Mouse (Mus musculus): ENCODE results near the gene Prss27. TPM values are rescaled to one million over a fixed set of nuclear protein-coding genes. Genes with fewer than 3 reads are reported as not detected.

The Prss27 gene
- 0.11 and 0.18 TPM in 2 replicates for polyA plus RNA-seq (2015; fragmentation: Nextera tagmentation; extraction: Ambion mirVana)

GRCm38 (mm10) chr17:24037844-24038243, at the start of gene Prss27:
TSS of gene Prss27 (plus strand) at chr17:24038144.
- WGBS = 71% methylated on average over 4 of the region's 4 CpGs
- no peak within 1 kb of the TSS for H3K4me3 ChIP-seq (replicated peaks)
- ATAC-seq = peak; percentile 19
- H3K27ac ChIP-seq = peak within 1 kb of the TSS; percentile 24; the same call in 1 of the 2 replicates
- no peak within 1 kb of the TSS for H3K4me2 ChIP-seq (replicated peaks)
- H3K4me1 ChIP-seq (replicated peaks) = no peaks in the 10 kb centered on the region
- no peaks in the 10 kb centered on the region for H3K27me3 ChIP-seq (replicated peaks)
- H3K9ac ChIP-seq = no peak within 1 kb of the TSS
- H3K9me3 ChIP-seq = no peaks in the 10 kb centered on the region
- H3K36me3 ChIP-seq = no peaks in the 10 kb centered on the region

- no peaks in the 10 kb centered on the region for H3K27me3 ChIP-seq (replicated peaks)
- 41% methylated on average over 2 of the region's 2 CpGs for WGBS
- peaks cover 10% of the 10 kb centered on the region for H3K4me1 ChIP-seq (replicated peaks)
- no peaks in the 10 kb centered on the region for H3K36me3 ChIP-seq
- no peak overlapping the region for H3K9ac ChIP-seq
- no peaks in the 10 kb centered on the region for H3K9me3 ChIP-seq
- no peak overlapping the region for H3K27ac ChIP-seq
- H3K4me3 ChIP-seq (replicated peaks) = no peak overlapping the region
- no peak for ATAC-seq
- no peak overlapping the region for H3K4me2 ChIP-seq (replicated peaks)
These were observed 48.1 kb upstream of the Prss27 start for GRCm38 (mm10) chr17:23989802-23990201.

DNA sequence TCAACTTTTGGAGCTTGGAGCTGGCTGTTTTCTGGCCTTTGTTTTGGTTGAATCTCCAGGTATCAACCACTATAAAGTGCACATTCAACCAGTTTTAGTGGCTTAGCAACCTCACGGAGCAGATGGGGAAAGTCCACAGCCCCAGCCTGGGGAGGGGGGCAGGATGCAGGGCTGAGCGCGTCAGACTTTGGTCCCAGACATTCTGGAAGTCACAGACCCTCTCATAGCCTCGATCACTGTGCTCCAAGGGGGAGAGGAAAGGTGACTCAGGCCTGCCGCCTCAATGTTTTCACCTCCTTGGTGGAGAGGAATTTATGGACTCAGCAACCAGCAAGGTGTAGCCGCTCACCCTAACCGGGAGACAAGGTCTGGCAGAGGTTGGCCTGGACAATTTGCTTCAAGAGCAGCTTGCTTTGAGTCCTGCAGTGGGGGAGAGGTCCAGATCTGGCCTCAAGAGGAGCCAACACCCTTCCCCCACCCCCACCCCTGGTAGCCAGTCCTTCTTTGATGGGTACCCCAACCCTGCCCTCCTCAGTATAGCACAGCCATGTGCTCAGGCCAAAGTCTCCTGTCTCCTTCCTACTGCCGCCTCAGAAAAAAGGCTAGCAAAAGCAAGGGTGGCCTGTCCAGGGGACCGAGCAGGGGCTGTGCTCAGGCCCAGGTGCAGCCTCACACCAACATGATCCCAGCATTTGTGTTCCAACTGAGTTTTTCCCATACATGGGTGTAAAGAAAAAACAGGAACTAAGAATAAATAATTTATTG, 45.0 kb upstream of the Prss27 start:
- Histone ChIP-seq H3K4me1 (replicated peaks) (peaks cover 10% of the 10 kb centered on the region), H3K27ac (peak overlapping the region; percentile 62), H3K27me3 (replicated peaks) (no peaks in the 10 kb centered on the region), H3K4me2 (replicated peaks) (peak overlapping the region; percentile 67), H3K9ac (0 out of 2 replicates have a peak overlapping the region, but pooled peaks have one; percentile 5), H3K36me3 (no peaks in the 10 kb centered on the region), H3K4me3 (replicated peaks) (0 out of 2 replicates have a peak overlapping the region, but pooled peaks have one; percentile 25), H3K9me3 (no peaks in the 10 kb centered on the region)
- 54% methylated on average over 9 of the region's 9 CpGs for WGBS
- peak; percentile 82 for ATAC-seq

GRCm38 (mm10) chr17:23993559-23994428, 44.1 kb upstream of the Prss27 start:
- peak overlapping the region; percentile 39; the same call in 1 of the 2 replicates for H3K9ac ChIP-seq
- no peak overlapping the region for H3K27ac ChIP-seq

DNA sequence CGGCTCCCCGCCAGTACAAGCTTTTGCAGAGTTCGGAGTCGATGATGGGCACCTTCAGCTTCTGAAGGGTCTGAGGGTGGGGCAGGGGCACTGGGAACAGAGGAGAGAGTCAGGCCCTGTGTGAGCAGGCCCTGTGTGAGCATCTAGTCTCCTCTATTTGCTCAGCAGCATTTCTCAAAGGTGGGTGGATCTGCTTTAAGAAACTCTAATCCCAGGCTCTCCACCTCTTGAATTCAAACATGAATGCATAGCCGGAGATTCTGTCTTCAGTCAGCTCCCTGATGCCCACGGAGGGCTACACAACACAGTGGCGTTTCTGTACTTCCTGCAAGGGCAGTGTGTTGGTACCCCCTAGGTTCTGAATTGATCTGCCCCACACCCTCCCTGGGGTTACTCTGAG, 43.3 kb upstream of the Prss27 start:
- H3K27ac ChIP-seq = no peak overlapping the region

More at GRCm38 (mm10) chr17:23993559-23994428, 44.1 kb upstream of the Prss27 start:
- H3K4me3 ChIP-seq (replicated peaks) = peak overlapping the region; percentile 25
- H3K9me3 ChIP-seq = no peaks in the 10 kb centered on the region
- 11% methylated on average over 31 of the region's 31 CpGs for whole genome bisulfite sequencing
- H3K4me2 ChIP-seq (replicated peaks) = peak overlapping the region; percentile 67
- no peaks in the 10 kb centered on the region for H3K36me3 ChIP-seq
- no peaks in the 10 kb centered on the region for H3K27me3 ChIP-seq (replicated peaks)
- ATAC-seq = peak; percentile 75
- peaks cover 10% of the 10 kb centered on the region for H3K4me1 ChIP-seq (replicated peaks)

DNA sequence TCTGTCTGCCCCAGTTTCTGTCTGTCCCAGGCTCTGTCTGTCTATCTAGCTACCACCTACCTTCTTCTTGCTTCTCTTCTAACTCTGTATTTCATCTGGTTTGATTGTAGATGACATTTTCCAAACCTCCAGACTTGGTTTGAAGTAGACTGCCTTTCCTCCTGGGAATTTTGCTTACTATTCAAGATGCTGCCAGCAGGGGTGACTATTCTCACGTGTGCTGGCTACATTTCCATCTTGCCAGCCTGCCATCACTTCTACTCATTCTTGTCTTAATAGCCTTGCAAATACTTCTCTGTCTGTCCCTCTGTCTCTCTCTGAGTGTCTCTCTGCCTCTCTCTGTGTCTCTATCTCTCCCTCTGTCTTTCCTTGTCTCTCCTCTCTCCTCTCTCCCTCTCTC, 42.5 kb upstream of the Prss27 start:
- peaks cover 13% of the 10 kb centered on the region for H3K4me1 ChIP-seq (replicated peaks)
- no peak overlapping the region for H3K4me2 ChIP-seq (replicated peaks)
- H3K9ac ChIP-seq = no peak overlapping the region
- no peak overlapping the region for H3K4me3 ChIP-seq (replicated peaks)
- 43% methylated on average over 1 of the region's 1 CpGs for WGBS
- ATAC-seq = no peak
- H3K9me3 ChIP-seq = no peaks in the 10 kb centered on the region
- H3K36me3 ChIP-seq = no peaks in the 10 kb centered on the region
- H3K27ac ChIP-seq = no peak overlapping the region
- H3K27me3 ChIP-seq (replicated peaks) = no peaks in the 10 kb centered on the region

More for the DNA sequence above, 43.3 kb upstream of the Prss27 start:
- Histone ChIP-seq H3K27me3 (replicated peaks) (no peaks in the 10 kb centered on the region), H3K4me3 (replicated peaks) (no peak overlapping the region), H3K4me2 (replicated peaks) (no peak overlapping the region), H3K9me3 (no peaks in the 10 kb centered on the region), H3K9ac (no peak overlapping the region), H3K36me3 (no peaks in the 10 kb centered on the region), H3K4me1 (replicated peaks) (peaks cover 10% of the 10 kb centered on the region)
- 62% methylated on average over 7 of the region's 7 CpGs for WGBS
- ATAC-seq = no peak

GRCm38 (mm10) chr17:23997901-23998300, 40.0 kb upstream of the Prss27 start, which contains the start of gene Prss22:
TSS of gene Prss22 (minus strand) at chr17:23998100.
- Histone ChIP-seq H3K4me1 (replicated peaks) (peaks cover 10% of the 10 kb centered on the region), H3K36me3 (no peaks in the 10 kb centered on the region), H3K9me3 (no peaks in the 10 kb centered on the region), H3K4me3 (replicated peaks) (no peak within 1 kb of the TSS), H3K27me3 (replicated peaks) (no peaks in the 10 kb centered on the region), H3K27ac (no peak within 1 kb of the TSS), H3K9ac (no peak within 1 kb of the TSS), H3K4me2 (replicated peaks) (no peak within 1 kb of the TSS)
- 45% methylated on average over 2 of the region's 2 CpGs for WGBS
- no peak for ATAC-seq

DNA sequence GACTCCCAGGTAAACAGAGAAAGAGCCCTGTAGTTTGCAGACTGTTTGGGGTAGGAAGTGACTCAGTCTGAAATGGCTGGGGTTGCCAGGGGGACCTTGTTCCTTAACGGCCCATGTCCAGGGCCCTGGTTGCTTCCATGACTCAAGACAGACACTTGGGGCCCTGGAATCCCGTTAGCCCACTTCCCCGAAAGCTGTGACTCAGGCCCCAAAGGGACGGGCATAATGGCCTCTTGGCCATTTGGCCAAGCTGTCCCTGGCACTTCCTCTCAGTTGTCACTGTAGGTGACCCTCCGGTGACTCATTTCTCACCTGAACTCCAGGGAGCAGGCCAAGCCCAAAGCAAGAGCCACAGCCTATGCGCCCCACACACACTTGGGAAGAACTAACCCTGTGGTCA, 39.6 kb upstream of the Prss27 start:
- Histone ChIP-seq H3K4me1 (replicated peaks) (peaks cover 6% of the 10 kb centered on the region), H3K27ac (no peak overlapping the region), H3K4me2 (replicated peaks) (no peak overlapping the region), H3K36me3 (no peaks in the 10 kb centered on the region), H3K9me3 (no peaks in the 10 kb centered on the region), H3K4me3 (replicated peaks) (no peak overlapping the region), H3K9ac (no peak overlapping the region), H3K27me3 (replicated peaks) (no peaks in the 10 kb centered on the region)
- ATAC-seq = no peak
- WGBS = 48% methylated on average over 6 of the region's 6 CpGs

GRCm38 (mm10) chr17:24000404-24000803, 37.5 kb upstream of the Prss27 start:
- H3K27me3 ChIP-seq (replicated peaks) = no peaks in the 10 kb centered on the region
- ATAC-seq = peak; percentile 29; the same call in 1 of the 2 replicates
- no peaks in the 10 kb centered on the region for H3K9me3 ChIP-seq
- no peak overlapping the region for H3K27ac ChIP-seq
- H3K9ac ChIP-seq = no peak overlapping the region
- H3K4me2 ChIP-seq (replicated peaks) = no peak overlapping the region
- no peaks in the 10 kb centered on the region for H3K36me3 ChIP-seq
- H3K4me3 ChIP-seq (replicated peaks) = no peak overlapping the region
- peaks cover 3% of the 10 kb centered on the region; the same call in 1 of the 2 replicates for H3K4me1 ChIP-seq (replicated peaks)
- 32% methylated on average over 5 of the region's 5 CpGs for WGBS

- Histone ChIP-seq H3K9ac (no peak overlapping the region), H3K9me3 (no peaks in the 10 kb centered on the region), H3K36me3 (no peaks in the 10 kb centered on the region), H3K4me3 (replicated peaks) (no peak overlapping the region), H3K4me1 (replicated peaks) (0 out of 2 replicates have a peak, but pooled peaks cover 3% of the 10 kb centered on the region), H3K27me3 (replicated peaks) (no peaks in the 10 kb centered on the region), H3K4me2 (replicated peaks) (no peak overlapping the region), H3K27ac (no peak overlapping the region)
- ATAC-seq = no peak
- WGBS = 92% methylated on average over 14 of the region's 14 CpGs
These were observed 33.8 kb upstream of the Prss27 start for GRCm38 (mm10) chr17:24004071-24004665.

- no peak overlapping the region for H3K9ac ChIP-seq
- no peak for ATAC-seq
These were observed 32.9 kb upstream of the Prss27 start for GRCm38 (mm10) chr17:24005049-24005448.

GRCm38 (mm10) chr17:24006930-24007329, 31.0 kb upstream of the Prss27 start:
- 55% methylated on average over 2 of the region's 2 CpGs for WGBS
- no peak overlapping the region for H3K27ac ChIP-seq
- no peaks in the 10 kb centered on the region for H3K9me3 ChIP-seq
- ATAC-seq = no peak
- no peaks in the 10 kb centered on the region for H3K27me3 ChIP-seq (replicated peaks)
- no peaks in the 10 kb centered on the region for H3K36me3 ChIP-seq
- H3K4me3 ChIP-seq (replicated peaks) = no peak overlapping the region
- H3K9ac ChIP-seq = no peak overlapping the region
- no peaks in the 10 kb centered on the region for H3K4me1 ChIP-seq (replicated peaks)
- no peak overlapping the region for H3K4me2 ChIP-seq (replicated peaks)

More at GRCm38 (mm10) chr17:24005049-24005448, 32.9 kb upstream of the Prss27 start:
- H3K36me3 ChIP-seq = no peaks in the 10 kb centered on the region
- no peak overlapping the region for H3K4me3 ChIP-seq (replicated peaks)
- H3K9me3 ChIP-seq = no peaks in the 10 kb centered on the region
- no peaks in the 10 kb centered on the region for H3K27me3 ChIP-seq (replicated peaks)
- 0 out of 2 replicates have a peak, but pooled peaks cover 3% of the 10 kb centered on the region for H3K4me1 ChIP-seq (replicated peaks)
- WGBS = 97% methylated on average over 3 of the region's 3 CpGs
- no peak overlapping the region for H3K4me2 ChIP-seq (replicated peaks)
- H3K27ac ChIP-seq = no peak overlapping the region

Data from intestine, embryonic 15.5 days (tissue).